Mouse (Mus musculus) left cerebral cortex, adult 8-10 months (tissue): ENCODE data around the gene Tspyl2. TPM values are rescaled to one million over a fixed set of nuclear protein-coding genes. Genes with fewer than 3 reads are reported as not detected.
"Not testable (repeated sequence)": the region's sequence is repeated elsewhere in the genome, so short reads cannot be mapped to it uniquely, and the experiment has no call there.

Experiments
- DNase-seq, 2 experiments: peaks; one replicate each; pipeline ENCODE4 v3.0.0; 2022; ENCODE audit warnings: low spot score in 2 of 2
- total RNA-seq, 4 experiments: library from RNA; stranded (reverse); gene quantifications; 2 replicates each; pipeline ENCODE4 v1.2.4; 2022

Tspyl2 gene
- total RNA-seq: 100 to 1,000 TPM; 108 to 135 (median 115) TPM

DNA sequence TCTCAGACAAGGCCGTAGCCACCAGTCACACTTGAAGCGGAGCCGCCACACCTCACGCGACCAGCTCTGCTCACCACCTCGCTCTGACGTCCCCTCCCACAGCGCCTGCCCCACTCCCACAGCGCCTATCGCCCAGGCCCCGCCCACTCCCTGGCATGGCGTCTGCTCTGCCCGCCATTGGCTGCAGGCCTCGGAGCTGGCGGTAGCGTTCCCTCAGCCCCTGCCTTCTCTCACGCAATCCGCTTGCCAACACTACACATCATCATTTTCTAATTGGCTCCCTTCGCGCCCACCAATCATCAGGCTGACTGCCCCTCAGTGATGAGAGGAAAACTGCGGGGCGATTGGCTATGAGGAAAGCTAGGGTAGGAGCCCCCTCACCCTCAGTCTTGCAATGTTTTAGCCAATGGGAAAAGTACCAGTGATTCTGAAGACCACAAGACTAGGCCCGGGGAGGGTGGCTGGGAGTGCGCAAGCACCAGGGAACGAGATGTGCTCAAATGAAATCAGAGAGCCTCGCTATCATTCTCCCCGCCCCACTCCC is at the start of gene Tspyl2:
Tspyl2 (minus strand) TSS at position 68 of the 544 bp plus-strand sequence.
- DNase-seq: peak; percentile 74 to 97

DNA sequence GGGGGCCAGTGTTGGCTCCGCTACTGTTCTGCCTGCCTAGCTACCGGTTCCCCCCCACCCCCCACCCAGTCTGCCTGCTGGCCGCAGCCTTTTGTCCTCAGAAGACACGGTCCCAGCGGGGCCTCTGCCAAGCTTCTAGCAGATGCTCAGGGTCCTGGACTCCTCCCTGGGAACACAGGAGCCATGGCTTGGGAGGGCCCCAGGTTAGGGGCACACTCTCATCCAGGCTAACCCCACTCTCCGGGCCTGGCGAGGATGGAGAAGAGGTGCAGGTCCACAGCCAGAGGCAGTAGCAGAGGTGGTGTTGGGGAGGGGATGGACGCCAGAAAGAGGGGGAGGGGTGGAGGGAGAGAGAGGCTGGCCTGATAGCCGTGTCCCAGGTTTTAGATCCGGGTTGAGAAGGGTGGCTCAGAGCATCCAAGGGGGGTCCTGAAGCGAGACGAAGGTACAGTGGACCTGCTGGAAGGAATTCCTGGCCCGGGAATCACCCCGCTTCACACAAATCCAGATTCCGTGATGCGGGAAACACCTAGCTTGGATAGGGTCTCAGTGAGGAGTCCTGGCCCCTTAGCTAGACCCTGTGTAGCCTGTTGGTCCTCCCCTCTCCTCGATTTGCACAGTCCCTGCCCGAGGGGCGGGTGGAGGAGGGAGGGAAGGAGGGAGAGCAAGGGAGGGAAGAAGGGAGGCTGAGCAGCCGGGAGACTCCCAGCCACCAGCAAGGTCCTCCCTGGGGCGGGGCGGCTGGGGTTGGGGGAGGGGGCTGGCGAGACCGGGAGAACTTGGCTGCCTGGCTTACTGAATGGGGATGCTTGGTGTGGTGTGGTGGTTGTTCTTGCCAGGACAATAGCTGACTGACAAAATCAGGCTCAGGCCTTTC is 26.4 kb upstream of the Tspyl2 start, which contains the start of gene Gpr173:
Gpr173 (minus strand) TSS at position 308 of the 877 bp plus-strand sequence.
- peak; percentile 27 to 49 for DNase-seq

GRCm38 (mm10) chrX:152368054-152368396 is 25.8 kb upstream of the Tspyl2 start:
- no peak for DNase-seq

DNA sequence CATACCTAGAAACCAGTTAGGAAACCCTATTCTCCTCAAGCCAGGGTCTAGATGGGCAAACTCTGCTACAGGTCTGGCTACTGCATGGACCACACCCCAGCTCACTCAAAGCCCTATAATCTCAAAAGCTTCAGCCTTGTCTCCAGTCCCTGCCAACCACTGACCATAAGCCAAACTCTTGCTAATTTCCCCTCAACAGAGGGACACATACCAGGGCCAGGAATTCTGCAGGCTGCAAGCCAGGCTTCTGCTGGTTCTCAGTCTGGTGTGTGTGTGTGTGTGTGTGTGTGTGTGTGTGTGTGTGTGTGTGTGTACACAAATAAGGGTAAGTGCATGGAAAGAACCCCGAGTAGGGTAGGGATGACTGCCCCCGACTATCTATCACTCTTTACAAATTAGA is 24.2 kb upstream of the Tspyl2 start:
- no peak for DNase-seq

DNA sequence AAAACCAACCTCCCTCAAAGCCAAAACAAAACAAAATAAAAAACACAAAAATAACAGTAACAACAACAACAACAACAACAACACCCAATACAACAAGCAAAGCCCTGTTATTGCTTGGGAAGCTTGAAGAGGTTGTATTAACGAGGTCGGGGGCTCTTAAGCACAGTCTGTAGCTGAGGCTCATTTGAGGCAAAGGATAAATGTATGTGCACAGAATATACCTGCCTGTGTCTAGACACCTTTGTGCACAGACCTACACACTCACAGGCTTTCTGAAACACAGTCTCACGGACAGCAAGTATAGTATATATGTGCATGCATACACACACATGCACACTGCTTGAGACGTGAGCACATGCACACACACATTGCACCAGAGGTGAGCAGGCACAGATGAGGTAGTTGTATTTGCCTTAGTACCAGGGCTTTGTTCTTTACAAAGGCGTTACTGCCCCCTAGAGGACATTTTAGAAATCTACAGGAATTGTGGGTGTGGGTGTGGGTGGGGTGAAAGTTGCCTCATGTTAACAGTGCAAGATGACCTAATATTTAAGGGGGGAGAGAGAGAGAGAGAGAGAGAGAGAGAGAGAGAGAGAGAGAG is 10.4 kb upstream of the Tspyl2 start:
- DNase-seq: no peak

DNA sequence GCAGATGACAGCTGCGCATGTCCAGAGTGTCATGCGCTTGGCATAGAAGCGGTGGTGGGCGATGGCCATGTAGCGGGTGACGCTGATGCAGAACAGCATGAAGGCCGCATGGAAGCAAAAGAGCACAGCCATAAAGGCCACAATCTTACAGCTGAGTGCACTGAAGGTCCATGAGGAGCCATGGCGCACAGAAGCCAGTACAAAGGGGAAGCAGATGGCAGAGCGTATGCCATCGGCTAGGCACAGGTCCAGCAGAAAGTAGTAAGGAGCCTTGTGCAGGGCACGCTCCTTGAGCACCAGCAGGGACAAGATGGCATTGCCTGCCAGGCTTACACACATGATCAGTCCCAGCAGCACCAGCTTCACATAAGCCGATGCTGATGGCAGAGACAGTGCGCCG is 4.8 kb upstream of the Tspyl2 start:
- no peak for DNase-seq

GRCm38 (mm10) chrX:152346587-152346986 is 4.4 kb upstream of the Tspyl2 start:
- DNase-seq: no peak

GRCm38 (mm10) chrX:152342903-152343302 is 678 bp upstream of the Tspyl2 start:
- no peak for DNase-seq

GRCm38 (mm10) chrX:152341496-152341895 is 729 bp downstream of the Tspyl2 start:
- DNase-seq: no peak

- DNase-seq: peak; percentile 79 to 92
These were observed 5.5 kb downstream of the Tspyl2 start for GRCm38 (mm10) chrX:152336546-152337332.

DNA sequence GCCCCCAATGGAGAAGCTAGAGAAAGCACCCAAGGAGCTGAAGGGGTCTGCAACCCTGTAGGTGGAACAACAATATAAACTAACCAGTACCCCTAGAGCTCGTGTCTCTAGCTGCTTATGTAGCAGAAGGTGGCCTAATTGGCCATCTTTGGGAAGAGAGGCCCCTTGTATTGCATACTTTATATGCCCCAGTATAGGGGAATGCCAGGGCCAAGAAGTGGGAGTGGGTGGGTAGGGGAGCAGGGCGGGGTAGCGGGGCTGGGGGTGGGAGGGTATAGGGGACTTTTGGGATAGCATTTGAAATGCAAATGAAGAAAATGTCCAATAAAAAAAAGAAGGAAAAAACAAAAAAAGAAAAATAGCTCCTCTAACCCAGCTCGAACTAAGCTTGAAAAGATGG is 6.1 kb downstream of the Tspyl2 start:
- not testable (repeated sequence) for DNase-seq

GRCm38 (mm10) chrX:152329400-152329799 is 12.8 kb downstream of the Tspyl2 start:
- not testable (repeated sequence) for DNase-seq

DNA sequence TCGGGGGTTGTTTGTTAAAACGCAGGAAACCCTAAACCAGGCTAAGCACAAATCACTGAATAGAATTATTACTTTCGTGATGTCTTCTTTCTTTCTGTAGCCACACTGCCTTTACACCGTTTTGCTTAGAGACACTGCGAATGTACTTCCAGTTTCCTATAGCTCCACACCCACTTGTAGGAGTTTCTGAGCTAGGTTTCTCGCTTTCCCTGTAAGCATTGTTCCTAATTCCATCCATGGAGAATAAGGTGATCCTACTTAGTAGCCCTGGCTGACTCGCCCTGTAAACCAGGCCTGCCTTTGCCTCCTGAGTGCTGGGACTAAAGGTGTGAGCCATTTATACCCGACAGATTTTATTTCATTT is 14.6 kb downstream of the Tspyl2 start:
- no peak for DNase-seq

GRCm38 (mm10) chrX:152326996-152327688 is 15.1 kb downstream of the Tspyl2 start, which contains the start of gene Kantr:
TSS of gene Kantr (minus strand) at chrX:152327495.
- DNase-seq: peak; percentile 53 to 82

GRCm38 (mm10) chrX:152323584-152323983 is 18.6 kb downstream of the Tspyl2 start:
- DNase-seq: no peak

- no peak for DNase-seq
These were observed 19.4 kb downstream of the Tspyl2 start for GRCm38 (mm10) chrX:152322776-152323175.

DNA sequence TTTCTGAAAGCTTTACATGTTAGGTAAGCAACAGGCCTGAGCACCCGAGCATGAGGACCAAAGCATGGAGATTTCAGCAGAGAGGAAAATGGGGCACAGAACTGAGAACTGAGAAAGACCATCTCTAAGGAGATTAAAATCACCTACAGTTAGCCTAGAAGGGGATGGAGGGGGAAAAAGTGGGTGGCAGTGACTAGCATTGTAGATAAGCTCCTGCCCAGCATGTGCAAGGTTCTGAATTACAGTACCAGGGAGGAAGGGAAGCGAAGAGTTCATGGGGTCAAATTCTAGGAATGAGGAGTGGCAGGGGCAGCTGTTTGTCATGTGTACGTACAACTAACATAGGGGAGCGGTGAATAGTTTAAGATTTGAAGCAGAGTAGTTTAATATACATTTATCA is 21.7 kb downstream of the Tspyl2 start:
- DNase-seq: no peak

DNA sequence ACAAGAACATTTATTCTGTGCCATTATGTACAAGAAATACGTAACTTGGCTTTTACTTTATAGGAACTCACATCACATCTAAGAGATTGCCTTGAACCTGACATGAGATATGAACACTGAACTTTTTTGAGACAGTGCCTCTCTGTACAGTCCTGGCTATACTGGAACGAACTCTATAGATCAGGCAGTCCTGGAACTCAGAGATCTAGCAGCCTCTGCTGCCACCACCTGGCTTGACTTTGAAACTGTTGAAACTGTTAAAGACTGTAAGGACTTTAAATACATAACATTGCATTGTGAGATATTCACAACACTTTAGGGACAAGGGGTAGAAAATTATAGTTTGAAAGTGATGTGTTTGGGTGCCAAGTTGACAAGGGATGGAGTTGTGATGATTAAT is 34.3 kb downstream of the Tspyl2 start:
- DNase-seq: no peak

DNA sequence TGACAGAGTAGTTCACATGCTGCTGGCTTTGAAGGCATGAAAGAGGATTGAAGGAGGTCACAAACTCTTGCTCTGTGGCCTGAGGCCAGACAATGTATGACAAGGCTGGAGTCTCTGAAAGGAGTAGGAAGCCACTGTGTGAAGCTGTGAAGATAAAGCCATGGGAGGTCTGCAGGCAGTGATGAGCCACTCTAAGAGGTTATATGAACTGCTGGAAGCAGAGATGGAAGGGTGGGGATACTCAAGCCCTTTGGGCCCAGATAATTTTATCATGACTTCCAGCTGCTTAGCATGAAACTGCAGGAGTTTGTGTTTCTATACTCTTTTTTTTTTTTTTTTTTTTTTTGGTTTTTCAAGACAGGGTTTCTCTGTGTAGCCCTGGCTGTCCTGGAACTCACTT is 34.9 kb downstream of the Tspyl2 start:
- no peak for DNase-seq

GRCm38 (mm10) chrX:152306224-152306623 is 36.0 kb downstream of the Tspyl2 start:
- no peak for DNase-seq

DNA sequence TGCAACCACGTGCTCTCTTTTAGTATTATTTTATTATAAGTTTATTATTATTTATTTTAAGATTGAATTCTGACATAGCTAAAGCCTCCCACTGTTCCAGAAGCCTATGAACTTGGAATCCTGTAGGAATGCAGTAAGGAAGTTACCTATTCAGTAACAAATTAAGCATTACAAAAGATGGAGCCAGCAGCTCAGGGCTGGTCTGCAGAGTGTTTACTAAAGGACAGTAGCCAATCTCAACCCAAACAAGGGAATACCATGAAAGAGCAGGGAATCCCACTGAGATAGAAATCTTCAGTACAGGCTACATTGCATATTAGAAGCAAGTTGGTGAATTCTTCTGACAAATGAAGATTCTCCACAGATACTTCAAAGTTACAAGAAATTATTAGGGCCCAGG is 55.2 kb downstream of the Tspyl2 start:
- not testable (repeated sequence) for DNase-seq
